Mouse (Mus musculus): ENCODE results near the gene Atg4d. TPM values are rescaled to one million over a fixed set of nuclear protein-coding genes. Genes with fewer than 3 reads are reported as not detected.
"Not testable (repeated sequence)": the region's sequence is repeated elsewhere in the genome, so short reads cannot be mapped to it uniquely, and the experiment has no call there.

Gene Atg4d
- polyA plus RNA-seq, 1 experiment from 2014 or later, result 45.3 TPM

GRCm38 (mm10) chr9:21286753-21287152 is 21.7 kb downstream of the Atg4d start:
- H3K4me2 ChIP-seq (replicated peaks; ENCODE audit: low read depth, low read length), result peak overlapping the region; percentile 80
- no peak overlapping the region for H3K27ac ChIP-seq (ENCODE audit: low read depth, low read length)
- peaks cover 8% of the 10 kb centered on the region for H3K36me3 ChIP-seq (ENCODE audit: control insufficient read depth, insufficient read depth, low read length)
- peak overlapping the region; percentile 78; the same call in 1 of the 2 replicates for H3K9ac ChIP-seq (ENCODE audit: low read depth, low read length)
- H3K9me3 ChIP-seq (ENCODE audit: control insufficient read depth, low read length), result no peaks in the 10 kb centered on the region
- DNase-seq (ENCODE audit: low spot score) (no peak), ATAC-seq (ENCODE audit: low FRiP score) (no peak)
- no peaks in the 10 kb centered on the region for H3K27me3 ChIP-seq (ENCODE audit: control insufficient read depth, insufficient read depth, low read length)
- H3K4me1 ChIP-seq (replicated peaks; ENCODE audit: control insufficient read depth, insufficient read depth, low read length), result peaks cover 8% of the 10 kb centered on the region
- peak overlapping the region; percentile 80 for H3K4me3 ChIP-seq (ENCODE audit: low read depth, low read length)
- 72% methylated on average over 3 of the region's 3 CpGs for WGBS

GRCm38 (mm10) chr9:21287571-21288402 is 22.7 kb downstream of the Atg4d start, which contains the start of gene Kri1:
TSS of gene Kri1 (minus strand) at chr9:21287969.
- ATAC-seq (ENCODE audit: low FRiP score) (peak; percentile 72), DNase-seq (ENCODE audit: low spot score) (peak; percentile 97)
- Histone ChIP-seq H3K9me3 (ENCODE audit: control insufficient read depth, low read length) (no peaks in the 10 kb centered on the region), H3K27me3 (ENCODE audit: control insufficient read depth, insufficient read depth, low read length) (no peaks in the 10 kb centered on the region), H3K27ac (ENCODE audit: low read depth, low read length) (peak within 1 kb of the TSS; percentile 77), H3K9ac (ENCODE audit: low read depth, low read length) (peak within 1 kb of the TSS; percentile 78), H3K4me1 (replicated peaks; ENCODE audit: control insufficient read depth, insufficient read depth, low read length) (peaks cover 8% of the 10 kb centered on the region), H3K36me3 (ENCODE audit: control insufficient read depth, insufficient read depth, low read length) (peaks cover 5% of the 10 kb centered on the region), H3K4me2 (replicated peaks; ENCODE audit: low read depth, low read length) (peak within 1 kb of the TSS; percentile 80), H3K4me3 (ENCODE audit: low read depth, low read length) (peak within 1 kb of the TSS; percentile 80)
- 1% methylated on average over 58 of the region's 59 CpGs for WGBS

- DNase-seq (ENCODE audit: low spot score), result no peak
- 0 out of 2 replicates have a peak overlapping the region, but pooled peaks have one; percentile 78 for H3K9ac ChIP-seq (ENCODE audit: low read depth, low read length)
- peak overlapping the region; percentile 80 for H3K4me3 ChIP-seq (ENCODE audit: low read depth, low read length)
- no peaks in the 10 kb centered on the region for H3K9me3 ChIP-seq (ENCODE audit: control insufficient read depth, low read length)
- no peak for ATAC-seq (ENCODE audit: low FRiP score)
- no peaks in the 10 kb centered on the region for H3K27me3 ChIP-seq (ENCODE audit: control insufficient read depth, insufficient read depth, low read length)
- peak overlapping the region; percentile 80 for H3K4me2 ChIP-seq (replicated peaks; ENCODE audit: low read depth, low read length)
- peak overlapping the region; percentile 77 for H3K27ac ChIP-seq (ENCODE audit: low read depth, low read length)
- H3K36me3 ChIP-seq (ENCODE audit: control insufficient read depth, insufficient read depth, low read length), result peaks cover 5% of the 10 kb centered on the region
- 84% methylated on average over 13 of the region's 13 CpGs for WGBS
- peaks cover 8% of the 10 kb centered on the region for H3K4me1 ChIP-seq (replicated peaks; ENCODE audit: control insufficient read depth, insufficient read depth, low read length)
Measured at GRCm38 (mm10) chr9:21288404-21289336, 23.6 kb downstream of the Atg4d start.

GRCm38 (mm10) chr9:21289337-21289671 is 24.2 kb downstream of the Atg4d start:
- H3K27me3 ChIP-seq (ENCODE audit: control insufficient read depth, insufficient read depth, low read length), result no peaks in the 10 kb centered on the region
- ATAC-seq (ENCODE audit: low FRiP score) (no peak), DNase-seq (ENCODE audit: low spot score) (no peak)
- no peak overlapping the region for H3K27ac ChIP-seq (ENCODE audit: low read depth, low read length)
- H3K4me2 ChIP-seq (replicated peaks; ENCODE audit: low read depth, low read length), result 0 out of 2 replicates have a peak overlapping the region, but pooled peaks have one; percentile 4
- no peaks in the 10 kb centered on the region for H3K9me3 ChIP-seq (ENCODE audit: control insufficient read depth, low read length)
- H3K36me3 ChIP-seq (ENCODE audit: control insufficient read depth, insufficient read depth, low read length), result no peaks in the 10 kb centered on the region; the same call in 1 of the 2 replicates
- H3K4me3 ChIP-seq (ENCODE audit: low read depth, low read length), result 0 out of 2 replicates have a peak overlapping the region, but pooled peaks have one; percentile 5
- H3K4me1 ChIP-seq (replicated peaks; ENCODE audit: control insufficient read depth, insufficient read depth, low read length), result peaks cover 8% of the 10 kb centered on the region
- 84% methylated on average over 2 of the region's 2 CpGs for WGBS
- no peak overlapping the region for H3K9ac ChIP-seq (ENCODE audit: low read depth, low read length)

GRCm38 (mm10) chr9:21290589-21290988 is 25.5 kb downstream of the Atg4d start:
- Histone ChIP-seq H3K4me3 (ENCODE audit: low read depth, low read length) (peak overlapping the region; percentile 71), H3K36me3 (ENCODE audit: control insufficient read depth, insufficient read depth, low read length) (no peaks in the 10 kb centered on the region; the same call in 1 of the 2 replicates), H3K9ac (ENCODE audit: low read depth, low read length) (peak overlapping the region; percentile 72), H3K27ac (ENCODE audit: low read depth, low read length) (peak overlapping the region; percentile 86), H3K27me3 (ENCODE audit: control insufficient read depth, insufficient read depth, low read length) (no peaks in the 10 kb centered on the region), H3K4me1 (replicated peaks; ENCODE audit: control insufficient read depth, insufficient read depth, low read length) (peaks cover 8% of the 10 kb centered on the region), H3K4me2 (replicated peaks; ENCODE audit: low read depth, low read length) (peak overlapping the region; percentile 72), H3K9me3 (ENCODE audit: control insufficient read depth, low read length) (no peaks in the 10 kb centered on the region)
- DNase-seq (ENCODE audit: low spot score) (no peak), ATAC-seq (ENCODE audit: low FRiP score) (no peak)
- WGBS, result under 1% methylated on average over 20 of the region's 20 CpGs

- H3K4me3 ChIP-seq (ENCODE audit: low read depth, low read length), result peak within 1 kb of the TSS; percentile 71
- H3K4me1 ChIP-seq (replicated peaks; ENCODE audit: control insufficient read depth, insufficient read depth, low read length), result peaks cover 8% of the 10 kb centered on the region
- no peaks in the 10 kb centered on the region; the same call in 1 of the 2 replicates for H3K36me3 ChIP-seq (ENCODE audit: control insufficient read depth, insufficient read depth, low read length)
- DNase-seq (ENCODE audit: low spot score) (peak; percentile 100), ATAC-seq (ENCODE audit: low FRiP score) (peak; percentile 96)
- peak within 1 kb of the TSS; percentile 72 for H3K4me2 ChIP-seq (replicated peaks; ENCODE audit: low read depth, low read length)
- peak within 1 kb of the TSS; percentile 72 for H3K9ac ChIP-seq (ENCODE audit: low read depth, low read length)
- WGBS, result under 1% methylated on average over 51 of the region's 51 CpGs
- no peaks in the 10 kb centered on the region for H3K9me3 ChIP-seq (ENCODE audit: control insufficient read depth, low read length)
- H3K27me3 ChIP-seq (ENCODE audit: control insufficient read depth, insufficient read depth, low read length), result no peaks in the 10 kb centered on the region
- peak within 1 kb of the TSS; percentile 86 for H3K27ac ChIP-seq (ENCODE audit: low read depth, low read length)
Measured at GRCm38 (mm10) chr9:21291022-21291787, 26.1 kb downstream of the Atg4d start, which contains the start of gene Cdkn2d. TSS of gene Cdkn2d (minus strand) at chr9:21291407.

GRCm38 (mm10) chr9:21291868-21292267 is 26.8 kb downstream of the Atg4d start:
- peak overlapping the region; percentile 76 for H3K27ac ChIP-seq (ENCODE audit: low read depth, low read length)
- peak overlapping the region; percentile 71 for H3K4me3 ChIP-seq (ENCODE audit: low read depth, low read length)
- peak overlapping the region; percentile 44 for H3K4me2 ChIP-seq (replicated peaks; ENCODE audit: low read depth, low read length)
- H3K36me3 ChIP-seq (ENCODE audit: control insufficient read depth, insufficient read depth, low read length); DNase-seq (ENCODE audit: low spot score); H3K4me1 ChIP-seq (replicated peaks; ENCODE audit: control insufficient read depth, insufficient read depth, low read length); ATAC-seq (ENCODE audit: low FRiP score); H3K9me3 ChIP-seq (ENCODE audit: control insufficient read depth, low read length); H3K27me3 ChIP-seq (ENCODE audit: control insufficient read depth, insufficient read depth, low read length): not testable (repeated sequence)
- WGBS, result 25% methylated on average over 7 of the region's 7 CpGs
- H3K9ac ChIP-seq (ENCODE audit: low read depth, low read length), result peak overlapping the region; percentile 27; the same call in 1 of the 2 replicates

GRCm38 (mm10) chr9:21292271-21292670 is 27.2 kb downstream of the Atg4d start:
- H3K27ac ChIP-seq (ENCODE audit: low read depth, low read length), result 0 out of 2 replicates have a peak overlapping the region, but pooled peaks have one; percentile 76
- 92% methylated on average over 3 of the region's 3 CpGs for WGBS
- no peaks in the 10 kb centered on the region; the same call in 1 of the 2 replicates for H3K36me3 ChIP-seq (ENCODE audit: control insufficient read depth, insufficient read depth, low read length)
- H3K4me2 ChIP-seq (replicated peaks; ENCODE audit: low read depth, low read length), result no peak overlapping the region
- no peaks in the 10 kb centered on the region for H3K27me3 ChIP-seq (ENCODE audit: control insufficient read depth, insufficient read depth, low read length)
- H3K4me3 ChIP-seq (ENCODE audit: low read depth, low read length), result no peak overlapping the region
- no peak for DNase-seq (ENCODE audit: low spot score)
- peaks cover 4% of the 10 kb centered on the region; the same call in 1 of the 2 replicates for H3K4me1 ChIP-seq (replicated peaks; ENCODE audit: control insufficient read depth, insufficient read depth, low read length)
- no peak overlapping the region for H3K9ac ChIP-seq (ENCODE audit: low read depth, low read length)
- H3K9me3 ChIP-seq (ENCODE audit: control insufficient read depth, low read length), result no peaks in the 10 kb centered on the region
- ATAC-seq (ENCODE audit: low FRiP score), result no peak
